9 mouse cellular contexts compared by ENCODE assay signal in the genomic region with DNA sequence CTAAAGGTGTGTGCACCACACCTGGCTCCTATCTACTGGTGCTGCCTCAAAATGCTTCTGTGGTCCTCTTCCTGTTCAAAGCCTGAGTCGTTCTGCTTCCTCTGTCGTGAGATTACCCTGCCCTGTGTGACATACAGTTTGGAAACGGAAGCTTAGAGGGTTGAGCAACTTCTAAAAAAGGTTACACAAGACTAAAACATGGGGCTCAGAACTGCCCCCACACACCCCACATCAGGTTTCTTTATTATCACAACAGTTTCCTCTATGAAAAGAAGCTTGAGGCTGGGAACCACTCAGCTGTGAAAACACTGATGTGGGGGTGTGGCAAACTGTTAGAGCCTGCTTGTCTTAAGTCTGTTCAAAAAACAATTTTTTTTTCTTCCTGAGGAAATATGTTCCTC. TPM values are rescaled to one million over a fixed set of nuclear protein-coding genes. Genes with fewer than 3 reads are reported as not detected.
DNase-seq lines count a peak whose midpoint lies in the region; ATAC-seq and TF ChIP-seq lines count a peak whose summit lies in the region.
"Had no signal": no experiment of that assay in that cellular context is flagged by ENCODE, and none has a peak within 500 bp of the region (broad histone marks: within the 10 kb centered on the region; RNA-seq: fewer than 3 reads in every experiment).

No protein-coding gene starts in this region.

- H3K36me3 ChIP-seq in hindbrain, embryonic 16.5 days (ENCODE audit: control insufficient read depth, insufficient read depth, low read length), result peaks cover 4% of the 10 kb centered on the region; the same call in 1 of the 2 replicates
- H3K36me3 ChIP-seq in forebrain, postnatal 0 days (ENCODE audit: insufficient read depth), result peaks cover 3% of the 10 kb centered on the region; the same call in 1 of the 2 replicates

- intact Hi-C loops in heart, postnatal 10 days (cut with DNase I), result no loop called here

- no peaks in the 10 kb centered on the region for H3K9me3 ChIP-seq in hindbrain, embryonic 16.5 days (ENCODE audit: control insufficient read depth, low read length)
- no peaks in the 10 kb centered on the region for H3K9me3 ChIP-seq in forebrain, postnatal 0 days (ENCODE audit: low read length)

- TF ChIP-seq CTCF in forebrain, postnatal 0 days (IDR thresholded peaks at IDR 0.05; ENCODE audit: low read depth), result no peak

- H3K4me3 ChIP-seq in hindbrain, embryonic 16.5 days (ENCODE audit: low read length), result no peak overlapping the region
- H3K4me3 ChIP-seq in forebrain, postnatal 0 days (ENCODE audit: low read depth, low read length), result no peak overlapping the region
- H3K4me3 ChIP-seq: left cerebral cortex, adult 2 months had no signal

- no peaks in the 10 kb centered on the region for H3K27me3 ChIP-seq in hindbrain, embryonic 16.5 days (replicated peaks; ENCODE audit: control insufficient read depth, insufficient read depth, low read length)
- H3K27me3 ChIP-seq in forebrain, postnatal 0 days (ENCODE audit: insufficient read depth, low read length), result no peaks in the 10 kb centered on the region

- no peaks in the 10 kb centered on the region for H3K4me1 ChIP-seq in hindbrain, embryonic 16.5 days (ENCODE audit: control insufficient read depth, insufficient read depth, low read depth, low read length)
- H3K4me1 ChIP-seq in forebrain, postnatal 0 days (ENCODE audit: insufficient read depth), result no peaks in the 10 kb centered on the region

- H3K4me2 ChIP-seq in hindbrain, embryonic 16.5 days (ENCODE audit: low read length), result no peak overlapping the region
- no peak overlapping the region for H3K4me2 ChIP-seq in forebrain, postnatal 0 days (ENCODE audit: low read depth)

- no peak overlapping the region for H3K27ac ChIP-seq in hindbrain, embryonic 16.5 days (ENCODE audit: low read depth, low read length)
- H3K27ac ChIP-seq in forebrain, postnatal 0 days (ENCODE audit: low read depth, low read length), result no peak overlapping the region

- 78% methylated on average over 3 of the region's 3 CpGs for WGBS in hindbrain, embryonic 16.5 days
- 80% methylated on average over 3 of the region's 3 CpGs for WGBS in forebrain, postnatal 0 days

- peak; percentile 45 for DNase-seq in right cerebral cortex, adult 18-20 months
- DNase-seq in right cerebral cortex, postnatal 4 days, result no peak
- peak; percentile 24 to 25 for DNase-seq in heart, postnatal 10 days
- peak; percentile 30 to 45 for DNase-seq in monocyte, adult 2 months (ENCODE audit: low read depth in 1 of 2, low spot score in 2 of 2)
- DNase-seq in thymus, postnatal 4 days, result peak; percentile 37
- no peak for DNase-seq in adrenal gland, postnatal 4 days (ENCODE audit: low spot score in 2 of 2)
- no peak for DNase-seq in forebrain, postnatal 0 days

- ATAC-seq in hindbrain, embryonic 16.5 days, result no peak
- ATAC-seq in forebrain, postnatal 0 days, result no peak

- H3K9ac ChIP-seq in hindbrain, embryonic 16.5 days (ENCODE audit: low read depth, low read length), result no peak overlapping the region
- no peak overlapping the region for H3K9ac ChIP-seq in forebrain, postnatal 0 days

RNA-seq across cellular contexts. Expression of a gene that starts 17.1 kb away (rescaled TPM):
- total RNA-seq in heart, postnatal 10 days (2021), result 10 to 100 TPM; 23.0 to 25.8 TPM
- total RNA-seq in adrenal gland, postnatal 4 days (2021), result 10 to 100 TPM; 26.1 to 26.3 TPM
- polyA plus RNA-seq in hindbrain, embryonic 16.5 days (2015; fragmentation: Nextera tagmentation; extraction: Ambion mirVana), result 44.3 and 44.7 TPM in 2 replicates
- total RNA-seq in forebrain, postnatal 0 days (2014; rRNA removed), result 38.5 and 38.6 TPM in 2 replicates
- polyA plus RNA-seq in forebrain, postnatal 0 days (2015; fragmentation: Nextera tagmentation; extraction: Ambion mirVana), result 30.1 and 38.1 TPM in 2 replicates

RNA-seq across cellular contexts. Expression of a gene that starts 44.4 kb away (rescaled TPM):
- total RNA-seq in heart, postnatal 10 days (2021), result 10 to 100 TPM; 62.1 to 63.6 TPM
- 10 to 100 TPM; 46.3 to 53.0 TPM for total RNA-seq in adrenal gland, postnatal 4 days (2021)
- polyA plus RNA-seq in hindbrain, embryonic 16.5 days (2015; fragmentation: Nextera tagmentation; extraction: Ambion mirVana), result 29.0 and 29.3 TPM in 2 replicates
- 9.9 and 12.8 TPM in 2 replicates for total RNA-seq in forebrain, postnatal 0 days (2014; rRNA removed)
- 15.2 and 15.4 TPM in 2 replicates for polyA plus RNA-seq in forebrain, postnatal 0 days (2015; fragmentation: Nextera tagmentation; extraction: Ambion mirVana)

Comparison
In these comparisons a context has a peak if more than half of its experiments do, and no peak if none do; other contexts are left out.
1. DNase-seq: peak in right cerebral cortex, adult 18-20 months (single experiment), heart, postnatal 10 days (2 of 2), monocyte, adult 2 months (2 of 2) and thymus, postnatal 4 days (single experiment); none in right cerebral cortex, postnatal 4 days (single experiment), adrenal gland, postnatal 4 days (0 of 2) and forebrain, postnatal 0 days (single experiment).